Mouse (Mus musculus): ENCODE results near the gene Paqr7. TPM values are rescaled to one million over a fixed set of nuclear protein-coding genes. Genes with fewer than 3 reads are reported as not detected.
"Not testable (repeated sequence)": the region's sequence is repeated elsewhere in the genome, so short reads cannot be mapped to it uniquely, and the experiment has no call there.

The Paqr7 gene
- polyA plus RNA-seq, 1 experiment from 2014 or later = 2.9 TPM

GRCm38 (mm10) chr4:134488211-134488610, 8.3 kb upstream of the Paqr7 start:
- Histone ChIP-seq H3K9ac (replicated peaks) (no peak overlapping the region), H3K27ac (no peak overlapping the region), H3K4me1 (replicated peaks) (no peaks in the 10 kb centered on the region), H3K9me3 (no peaks in the 10 kb centered on the region), H3K4me3 (replicated peaks) (no peak overlapping the region), H3K4me2 (no peak overlapping the region), H3K36me3 (no peaks in the 10 kb centered on the region), H3K27me3 (peaks cover 14% of the 10 kb centered on the region; the same call in 1 of the 2 replicates)
- ATAC-seq (ENCODE audit: insufficient number of reproducible peaks, insufficient read depth, low FRiP score, low TSS enrichment, low read depth) = no peak
- 92% methylated on average over 5 of the region's 5 CpGs for WGBS

- 91% methylated on average over 11 of the region's 11 CpGs for WGBS
- no peak overlapping the region for H3K9ac ChIP-seq (replicated peaks)
- no peaks in the 10 kb centered on the region for H3K36me3 ChIP-seq
- peaks cover 3% of the 10 kb centered on the region for H3K4me1 ChIP-seq (replicated peaks)
- H3K27ac ChIP-seq = no peak overlapping the region
- no peaks in the 10 kb centered on the region for H3K27me3 ChIP-seq
- H3K4me2 ChIP-seq = no peak overlapping the region
- ATAC-seq (ENCODE audit: insufficient number of reproducible peaks, insufficient read depth, low FRiP score, low TSS enrichment, low read depth) = no peak
- H3K4me3 ChIP-seq (replicated peaks) = no peak overlapping the region
- no peaks in the 10 kb centered on the region for H3K9me3 ChIP-seq
Measured at GRCm38 (mm10) chr4:134489986-134490665, 6.4 kb upstream of the Paqr7 start.

- Histone ChIP-seq H3K4me3 (replicated peaks) (no peak overlapping the region), H3K4me1 (replicated peaks) (peaks cover 16% of the 10 kb centered on the region), H3K27me3 (no peaks in the 10 kb centered on the region), H3K27ac (no peak overlapping the region), H3K9me3 (no peaks in the 10 kb centered on the region), H3K4me2 (no peak overlapping the region), H3K9ac (replicated peaks) (no peak overlapping the region), H3K36me3 (no peaks in the 10 kb centered on the region)
- no peak for ATAC-seq (ENCODE audit: insufficient number of reproducible peaks, insufficient read depth, low FRiP score, low TSS enrichment, low read depth)
- whole genome bisulfite sequencing = 71% methylated on average over 6 of the region's 6 CpGs
Measured at GRCm38 (mm10) chr4:134491716-134492115, 4.8 kb upstream of the Paqr7 start.

GRCm38 (mm10) chr4:134494161-134494560, 2.3 kb upstream of the Paqr7 start:
- 93% methylated on average over 6 of the region's 6 CpGs for WGBS
- not testable (repeated sequence) for H3K27me3 ChIP-seq; H3K9me3 ChIP-seq; H3K36me3 ChIP-seq; H3K4me2 ChIP-seq; ATAC-seq (ENCODE audit: insufficient number of reproducible peaks, insufficient read depth, low FRiP score, low TSS enrichment, low read depth); H3K27ac ChIP-seq; H3K9ac ChIP-seq (replicated peaks); H3K4me3 ChIP-seq (replicated peaks)
- H3K4me1 ChIP-seq (replicated peaks) = peaks cover 23% of the 10 kb centered on the region

GRCm38 (mm10) chr4:134494780-134495545, 1.5 kb upstream of the Paqr7 start:
- Histone ChIP-seq H3K9ac (replicated peaks) (no peak overlapping the region), H3K4me1 (replicated peaks) (peaks cover 23% of the 10 kb centered on the region), H3K27ac (no peak overlapping the region), H3K4me3 (replicated peaks) (no peak overlapping the region), H3K9me3 (no peaks in the 10 kb centered on the region), H3K4me2 (no peak overlapping the region), H3K36me3 (no peaks in the 10 kb centered on the region), H3K27me3 (peaks cover 10% of the 10 kb centered on the region; the same call in 1 of the 2 replicates)
- ATAC-seq (ENCODE audit: insufficient number of reproducible peaks, insufficient read depth, low FRiP score, low TSS enrichment, low read depth) = no peak
- 70% methylated on average over 16 of the region's 16 CpGs for WGBS

GRCm38 (mm10) chr4:134495546-134495923, 962 bp upstream of the Paqr7 start:
- H3K4me2 ChIP-seq = no peak overlapping the region
- peaks cover 23% of the 10 kb centered on the region for H3K4me1 ChIP-seq (replicated peaks)
- no peak overlapping the region for H3K4me3 ChIP-seq (replicated peaks)
- no peaks in the 10 kb centered on the region for H3K36me3 ChIP-seq
- H3K27me3 ChIP-seq = peaks cover 10% of the 10 kb centered on the region; the same call in 1 of the 2 replicates
- ATAC-seq (ENCODE audit: insufficient number of reproducible peaks, insufficient read depth, low FRiP score, low TSS enrichment, low read depth) = no peak
- 89% methylated on average over 5 of the region's 5 CpGs for WGBS
- H3K27ac ChIP-seq = no peak overlapping the region
- no peaks in the 10 kb centered on the region for H3K9me3 ChIP-seq
- no peak overlapping the region for H3K9ac ChIP-seq (replicated peaks)

DNA sequence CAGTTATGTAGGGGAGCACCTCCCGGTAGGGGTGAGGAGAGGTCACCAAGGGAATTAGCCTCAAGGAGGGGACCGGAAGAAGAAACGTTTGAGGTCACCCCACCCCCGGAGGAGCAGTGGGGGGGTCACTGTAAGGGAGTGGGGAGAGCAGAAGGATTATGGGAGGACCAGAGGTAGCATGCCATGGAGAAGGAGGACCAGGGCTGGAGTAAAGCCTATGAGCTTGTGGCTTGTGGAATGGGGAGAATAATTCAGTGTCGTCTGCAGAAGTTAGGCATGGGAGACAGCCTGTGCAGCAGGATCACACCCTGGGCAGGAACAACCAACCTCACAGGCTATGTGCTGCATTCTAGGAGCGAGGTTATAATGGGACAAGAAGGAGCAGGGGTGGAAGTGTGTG, 726 bp downstream of the Paqr7 start:
- Histone ChIP-seq H3K4me2 (peak overlapping the region; percentile 98), H3K27me3 (peaks cover 10% of the 10 kb centered on the region; the same call in 1 of the 2 replicates), H3K9me3 (no peaks in the 10 kb centered on the region), H3K4me1 (replicated peaks) (peaks cover 23% of the 10 kb centered on the region), H3K9ac (replicated peaks) (peak overlapping the region; percentile 64), H3K4me3 (replicated peaks) (peak overlapping the region; percentile 58), H3K27ac (no peak overlapping the region; the same call in 1 of the 2 replicates), H3K36me3 (no peaks in the 10 kb centered on the region)
- ATAC-seq (ENCODE audit: insufficient number of reproducible peaks, insufficient read depth, low FRiP score, low TSS enrichment, low read depth) = 0 out of 2 replicates have a peak, but pooled peaks have one; percentile 16
- WGBS = 10% methylated on average over 6 of the region's 6 CpGs

DNA sequence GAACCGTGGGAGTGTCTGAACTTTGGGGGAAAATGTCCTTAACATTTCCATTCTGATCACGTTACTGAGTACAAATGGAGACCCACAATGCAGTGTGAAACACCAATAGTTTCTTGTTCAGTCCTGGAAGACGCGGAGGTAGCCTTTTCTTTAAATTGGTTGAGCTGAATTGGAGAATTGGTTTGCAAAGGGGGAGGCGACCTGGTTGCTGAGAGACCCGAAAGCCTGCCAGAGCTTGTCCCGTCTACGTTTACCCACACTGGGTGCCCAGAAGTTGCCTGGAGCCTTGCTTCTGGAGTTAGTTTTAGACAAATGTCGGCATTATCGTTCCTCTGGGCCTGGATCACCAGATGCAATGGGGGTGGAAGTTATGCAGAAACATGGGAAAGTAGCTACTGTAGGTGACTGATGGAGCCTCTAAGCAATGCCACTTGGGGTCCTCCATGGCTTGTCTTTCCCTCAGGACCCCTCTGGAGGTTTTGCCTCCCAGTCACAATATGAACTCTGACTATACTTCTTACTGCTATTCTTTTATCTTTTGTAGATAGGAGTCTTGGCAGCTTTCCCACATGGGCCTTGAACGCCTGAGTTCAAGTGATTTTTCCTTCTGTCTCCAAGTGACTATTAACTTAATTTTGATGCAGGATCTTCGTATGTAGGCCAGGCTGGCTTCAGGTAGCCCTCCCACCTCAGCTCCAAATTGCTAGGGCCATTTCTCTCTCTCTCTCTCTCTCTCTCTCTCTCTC, 1.7 kb downstream of the Paqr7 start:
- peaks cover 23% of the 10 kb centered on the region for H3K4me1 ChIP-seq (replicated peaks)
- no peaks in the 10 kb centered on the region for H3K36me3 ChIP-seq
- WGBS = 76% methylated on average over 12 of the region's 12 CpGs
- ATAC-seq (ENCODE audit: insufficient number of reproducible peaks, insufficient read depth, low FRiP score, low TSS enrichment, low read depth) = no peak
- no peaks in the 10 kb centered on the region for H3K9me3 ChIP-seq
- peaks cover 10% of the 10 kb centered on the region; the same call in 1 of the 2 replicates for H3K27me3 ChIP-seq
- peak overlapping the region; percentile 98; the same call in 1 of the 2 replicates for H3K4me2 ChIP-seq
- H3K9ac ChIP-seq (replicated peaks) = no peak overlapping the region
- no peak overlapping the region for H3K27ac ChIP-seq
- no peak overlapping the region for H3K4me3 ChIP-seq (replicated peaks)

DNA sequence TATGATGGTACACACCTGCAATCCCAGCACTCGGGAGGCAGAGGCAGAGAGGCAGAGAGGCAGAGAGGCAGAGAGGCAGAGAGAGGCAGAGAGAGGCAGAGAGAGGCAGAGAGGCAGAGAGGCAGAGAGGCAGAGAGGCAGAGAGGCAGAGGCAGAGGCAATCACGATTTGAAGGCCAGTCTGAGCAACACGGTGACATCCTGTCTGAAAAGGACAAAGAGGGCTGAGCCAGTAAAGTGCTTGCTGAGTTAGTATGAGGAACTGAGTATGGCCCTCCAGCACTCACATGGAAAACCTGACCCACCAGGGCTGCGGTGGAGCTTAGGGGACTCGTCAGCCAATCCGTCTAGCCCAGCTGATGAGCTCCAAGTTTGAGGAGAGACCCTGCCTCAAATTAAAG, 2.5 kb downstream of the Paqr7 start:
- H3K9ac ChIP-seq (replicated peaks); H3K4me2 ChIP-seq; H3K36me3 ChIP-seq; H3K27ac ChIP-seq; H3K4me3 ChIP-seq (replicated peaks); H3K27me3 ChIP-seq; ATAC-seq (ENCODE audit: insufficient number of reproducible peaks, insufficient read depth, low FRiP score, low TSS enrichment, low read depth); H3K9me3 ChIP-seq: not testable (repeated sequence)
- WGBS = 87% methylated on average over 6 of the region's 6 CpGs
- H3K4me1 ChIP-seq (replicated peaks) = peaks cover 23% of the 10 kb centered on the region

- no peak for ATAC-seq (ENCODE audit: insufficient number of reproducible peaks, insufficient read depth, low FRiP score, low TSS enrichment, low read depth)
- 92% methylated on average over 6 of the region's 6 CpGs for WGBS
- Histone ChIP-seq H3K9me3 (no peaks in the 10 kb centered on the region), H3K4me3 (replicated peaks) (no peak overlapping the region), H3K4me1 (replicated peaks) (peaks cover 14% of the 10 kb centered on the region), H3K27ac (no peak overlapping the region), H3K9ac (replicated peaks) (no peak overlapping the region), H3K27me3 (peaks cover 10% of the 10 kb centered on the region; the same call in 1 of the 2 replicates), H3K4me2 (no peak overlapping the region), H3K36me3 (no peaks in the 10 kb centered on the region)
Measured at GRCm38 (mm10) chr4:134501095-134501494, 4.6 kb downstream of the Paqr7 start.
